Mouse (Mus musculus) liver, adult (tissue): ENCODE measurements around the gene Zdhhc25.

Source experiments
- GATA4 ChIP-seq: IDR thresholded peaks from 2 replicates; pipeline ENCODE4 v1.6.1; 2014; ENCODE audit warnings: mild to moderate bottlenecking, low read length; ENCODE audit not compliant: insufficient replicate concordance

Zdhhc25 gene

DNA sequence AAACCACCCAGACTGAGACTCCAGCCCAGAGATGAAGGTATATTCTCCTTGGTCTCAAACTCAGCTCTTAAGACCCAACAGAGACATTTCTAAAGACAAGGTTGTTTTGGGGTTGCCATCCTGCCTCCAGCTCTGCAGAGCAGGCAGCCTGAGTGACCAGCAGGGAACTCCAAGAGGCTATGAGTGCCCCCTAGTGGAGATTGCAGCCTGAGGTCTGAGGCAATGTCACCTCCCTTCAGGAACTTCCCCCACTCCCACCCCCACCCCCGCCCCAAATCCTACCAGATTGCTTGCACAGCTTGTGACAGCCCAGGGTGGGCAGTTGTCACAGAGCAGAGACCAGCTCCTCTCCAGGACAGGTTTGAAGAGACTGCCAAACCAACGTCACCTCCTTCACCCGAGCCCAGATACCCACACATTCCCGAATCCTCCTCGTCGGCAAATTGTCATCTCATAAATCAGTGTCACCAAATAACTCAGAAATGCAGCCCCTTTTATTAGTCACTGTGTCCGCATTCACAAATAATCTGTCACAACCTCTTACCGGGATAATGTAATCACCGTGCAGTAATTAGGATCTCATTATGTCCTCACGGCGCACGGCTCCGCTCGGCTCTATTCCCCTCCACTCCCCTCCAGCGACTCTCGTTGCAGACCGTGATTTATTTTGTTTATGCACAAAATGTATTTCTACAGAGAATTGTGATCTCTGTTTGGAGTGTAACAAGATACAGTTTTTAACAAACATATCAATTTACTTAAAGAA, 18.1 kb downstream of the Zdhhc25 start:
- no peak for TF ChIP-seq GATA4

DNA sequence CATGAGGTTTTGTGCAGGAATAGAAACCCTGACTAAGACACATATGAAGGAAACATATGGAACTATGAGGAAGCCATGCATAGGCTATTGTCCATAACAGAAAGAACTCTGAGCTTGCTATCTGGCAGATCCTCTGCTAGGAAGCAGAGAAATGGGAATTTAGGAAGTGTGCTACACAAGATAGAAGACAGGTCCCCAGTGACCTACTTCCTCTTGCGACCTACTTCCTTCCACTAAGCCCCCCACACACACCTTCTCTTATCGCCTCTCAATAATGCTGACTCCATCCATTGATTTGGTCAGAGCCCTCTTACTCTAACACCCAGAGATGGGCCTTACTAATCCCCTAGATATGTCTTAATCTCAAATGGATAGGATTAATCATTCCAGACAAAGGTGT, 19.9 kb downstream of the Zdhhc25 start:
- TF ChIP-seq GATA4 = no peak

DNA sequence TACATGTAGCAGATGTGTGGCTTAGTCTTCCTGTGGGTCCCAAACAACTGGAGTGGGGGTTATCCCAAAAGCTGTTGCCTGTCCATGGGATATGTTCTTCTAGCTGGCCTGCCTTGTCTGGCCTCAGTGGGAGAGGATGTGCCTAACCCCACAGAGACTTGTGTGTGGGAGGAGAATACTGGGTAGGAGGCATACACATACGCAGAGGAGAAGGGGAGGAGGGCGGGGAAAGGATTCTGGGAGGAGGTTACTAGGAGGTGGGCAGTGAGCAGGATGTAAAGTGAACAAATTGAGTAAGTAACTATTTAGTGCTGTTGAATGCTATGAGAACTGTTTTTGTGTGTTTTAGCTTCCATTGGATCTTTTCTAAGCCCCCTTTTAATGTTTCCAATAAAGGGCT, 23.8 kb downstream of the Zdhhc25 start:
- no peak for TF ChIP-seq GATA4

DNA sequence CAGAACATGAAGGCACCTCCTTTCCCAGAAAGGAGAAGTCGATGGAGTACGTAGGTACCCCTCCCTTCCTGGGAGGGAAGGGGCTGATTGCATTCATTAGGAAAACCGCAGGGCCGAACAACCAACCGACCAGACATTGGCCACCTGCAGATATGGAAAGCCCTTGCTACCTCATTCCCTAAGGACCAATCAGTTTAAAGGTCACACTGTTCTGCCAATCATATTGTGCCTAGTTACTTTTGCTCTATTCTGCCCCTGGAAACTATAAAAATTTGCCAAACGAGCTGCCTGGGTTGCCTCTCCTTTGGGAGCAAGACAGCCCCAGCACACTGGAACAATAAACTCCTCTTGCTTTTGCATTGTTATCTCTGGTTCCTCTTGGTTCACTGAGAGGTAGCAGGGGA, 24.8 kb downstream of the Zdhhc25 start:
- no peak for TF ChIP-seq GATA4

DNA sequence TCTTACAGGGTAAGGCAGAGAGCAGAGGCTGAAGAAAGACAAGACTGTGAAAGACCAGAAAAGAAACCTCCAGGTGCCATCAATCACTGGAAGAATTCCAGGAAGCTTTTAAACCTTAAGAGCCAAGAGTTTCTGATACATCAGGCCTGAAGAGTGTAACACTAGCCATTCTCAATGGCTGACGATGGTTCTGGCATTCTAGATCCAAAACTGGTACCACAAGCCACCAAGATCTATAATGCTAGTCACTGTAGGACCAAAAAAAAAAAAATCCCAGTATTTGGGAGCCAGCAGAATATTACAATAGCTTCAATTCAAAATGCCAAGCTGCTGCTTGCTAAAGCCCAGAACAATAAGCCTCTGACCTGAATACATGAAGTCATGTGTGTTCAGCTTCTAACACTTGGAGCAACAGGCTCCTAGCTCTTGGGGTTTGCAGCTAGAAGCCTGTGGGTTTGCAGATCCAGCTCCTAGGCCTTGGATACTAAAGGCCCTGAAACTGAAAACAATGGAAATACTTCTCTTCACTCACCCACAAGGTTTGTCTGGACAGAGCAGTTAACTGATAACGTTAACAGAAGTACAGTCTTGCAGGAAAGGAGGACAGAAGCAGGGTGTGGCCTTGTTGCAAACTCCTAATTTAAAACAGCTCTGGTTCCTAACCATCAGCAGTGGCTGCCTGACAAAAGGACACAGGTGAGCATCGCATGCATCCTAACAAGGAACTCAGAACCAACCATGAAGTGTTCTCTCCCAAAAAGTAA, 25.4 kb downstream of the Zdhhc25 start:
- no peak for TF ChIP-seq GATA4

DNA sequence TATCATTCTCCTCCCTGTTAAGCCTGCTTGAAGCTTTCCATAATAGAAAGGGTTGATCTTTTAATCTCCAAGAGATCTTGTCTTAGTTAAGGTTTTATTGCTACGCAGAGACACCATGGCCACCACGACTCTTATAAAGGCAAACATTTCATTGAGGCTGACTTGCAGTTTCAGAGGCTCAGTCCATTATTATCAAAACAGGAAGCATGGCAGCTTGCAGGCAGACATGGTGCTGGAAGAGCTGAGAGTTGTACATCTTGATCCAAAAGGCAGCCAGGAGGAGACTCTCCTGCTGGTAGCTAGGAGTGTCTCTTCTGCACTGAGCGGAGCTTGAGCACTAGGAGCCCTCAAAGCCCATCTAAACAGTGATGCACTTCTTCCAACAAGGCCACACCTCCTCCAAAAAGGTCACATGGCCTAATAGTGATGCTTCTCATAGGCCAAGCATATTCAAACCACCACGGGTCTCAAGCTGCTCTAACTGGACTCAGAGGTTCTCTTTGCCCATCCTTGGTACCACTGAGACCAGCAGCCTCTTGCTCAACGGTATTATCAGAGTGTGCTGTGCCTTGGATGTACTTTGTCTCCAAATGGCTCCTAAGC, 26.9 kb downstream of the Zdhhc25 start:
- TF ChIP-seq GATA4 = no peak

DNA sequence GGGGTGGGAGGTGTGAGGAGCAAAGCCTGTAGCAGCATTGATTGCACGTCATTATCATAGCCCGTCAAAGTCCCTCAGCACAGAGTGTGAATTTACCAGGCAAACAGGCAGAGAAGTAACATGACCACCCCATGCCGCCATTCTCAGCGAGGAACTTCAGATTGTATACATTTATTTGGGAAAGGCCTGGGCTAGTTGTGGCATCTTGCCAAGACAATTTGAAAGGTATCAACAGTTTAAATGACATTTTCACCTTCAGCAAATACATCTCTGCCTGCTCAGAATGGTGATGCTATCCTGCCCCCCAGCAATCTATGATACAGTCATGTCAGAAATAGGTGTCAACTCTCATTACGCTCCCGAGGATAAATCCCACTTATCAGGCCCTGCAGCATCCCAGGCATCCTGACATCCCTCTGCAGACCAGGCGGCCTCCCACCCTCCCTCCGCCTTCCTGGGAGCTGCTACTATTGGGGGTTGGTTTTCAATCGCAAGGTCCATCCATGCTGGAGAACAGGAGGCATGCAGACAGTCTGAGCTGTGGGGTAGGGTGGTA, 28.8 kb downstream of the Zdhhc25 start:
- TF ChIP-seq GATA4 = no peak

DNA sequence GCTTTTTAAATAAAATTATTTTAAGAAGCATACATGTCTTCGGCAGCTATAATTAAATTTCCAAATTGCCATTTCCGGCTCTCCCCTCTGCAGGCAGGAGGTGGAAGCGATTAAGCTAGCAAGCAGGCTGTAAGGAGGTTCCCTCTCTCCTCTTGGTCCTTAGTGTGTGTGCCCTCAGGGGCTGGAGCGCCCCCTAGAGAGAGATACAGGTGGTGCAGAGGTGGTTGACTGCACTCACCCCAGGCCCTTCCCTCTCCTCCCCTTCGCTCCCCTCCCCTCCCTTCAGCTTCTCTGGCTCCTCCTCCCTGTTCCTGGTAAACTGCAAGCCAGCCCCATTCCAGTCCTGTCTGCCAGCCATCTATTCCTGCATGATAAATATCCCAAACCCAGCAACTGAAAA, 35.1 kb downstream of the Zdhhc25 start:
- no peak for TF ChIP-seq GATA4

DNA sequence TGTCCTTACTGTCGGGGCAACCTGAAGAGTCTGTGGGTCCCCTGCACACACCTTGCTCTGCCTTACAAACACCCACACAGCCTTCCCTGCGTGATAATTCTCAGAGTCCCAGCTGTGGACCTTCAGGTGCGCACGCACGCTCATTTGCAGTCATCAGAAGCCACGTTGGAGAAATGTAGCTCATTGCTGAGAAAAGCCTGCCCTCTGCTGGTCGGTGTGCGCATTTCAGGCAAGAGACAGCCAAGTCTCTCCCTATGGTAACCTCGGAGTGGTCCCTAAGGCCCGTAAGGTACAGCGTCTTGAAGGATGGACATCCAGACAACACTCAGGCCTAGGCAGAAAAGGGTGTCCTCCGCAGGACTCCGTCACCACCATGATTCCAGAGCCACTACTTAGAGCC, 50.9 kb downstream of the Zdhhc25 start:
- TF ChIP-seq GATA4 = no peak
